Mouse (Mus musculus): ENCODE data around the gene Rmdn2.
A peak's percentile ranks its signal among the peaks of the same experiment; 100 is the strongest.

Gene Rmdn2

GRCm38 (mm10) chr17:79611545-79611944 is at the start of gene Rmdn2:
Gene Rmdn2, plus strand, starts transcription at chr17:79611863.
- DNase-seq (ENCODE audit: low read depth, low spot score), result no peak

- DNase-seq (ENCODE audit: low read depth, low spot score), result no peak
Measured at GRCm38 (mm10) chr17:79563067-79563620, 48.5 kb upstream of the Rmdn2 start.

GRCm38 (mm10) chr17:79563721-79564120 is 47.9 kb upstream of the Rmdn2 start:
- DNase-seq (ENCODE audit: low read depth, low spot score), result peak; percentile 50

- DNase-seq (ENCODE audit: low read depth, low spot score), result no peak
Measured at GRCm38 (mm10) chr17:79565241-79565961, 46.3 kb upstream of the Rmdn2 start.

GRCm38 (mm10) chr17:79568401-79568800 is 43.3 kb upstream of the Rmdn2 start:
- no peak for DNase-seq (ENCODE audit: low read depth, low spot score)

GRCm38 (mm10) chr17:79578328-79578727 is 33.3 kb upstream of the Rmdn2 start:
- no peak for DNase-seq (ENCODE audit: low read depth, low spot score)

- DNase-seq (ENCODE audit: low read depth, low spot score), result peak; percentile 85
Measured at GRCm38 (mm10) chr17:79580264-79580920, 31.3 kb upstream of the Rmdn2 start.

- DNase-seq (ENCODE audit: low read depth, low spot score), result no peak
Measured at GRCm38 (mm10) chr17:79583466-79583865, 28.2 kb upstream of the Rmdn2 start.

GRCm38 (mm10) chr17:79584246-79584800 is 27.3 kb upstream of the Rmdn2 start:
- no peak for DNase-seq (ENCODE audit: low read depth, low spot score)

- DNase-seq (ENCODE audit: low read depth, low spot score), result no peak
Measured at GRCm38 (mm10) chr17:79589913-79590312, 21.8 kb upstream of the Rmdn2 start.

- DNase-seq (ENCODE audit: low read depth, low spot score), result no peak
Measured at GRCm38 (mm10) chr17:79595996-79596395, 15.7 kb upstream of the Rmdn2 start.

- DNase-seq (ENCODE audit: low read depth, low spot score), result no peak
Measured at GRCm38 (mm10) chr17:79598151-79598550, 13.5 kb upstream of the Rmdn2 start.

- peak; percentile 73 for DNase-seq (ENCODE audit: low read depth, low spot score)
Measured at GRCm38 (mm10) chr17:79598596-79599577, 12.8 kb upstream of the Rmdn2 start.

GRCm38 (mm10) chr17:79600108-79600507 is 11.6 kb upstream of the Rmdn2 start:
- no peak for DNase-seq (ENCODE audit: low read depth, low spot score)

- DNase-seq (ENCODE audit: low read depth, low spot score), result no peak
Measured at GRCm38 (mm10) chr17:79602381-79602780, 9.3 kb upstream of the Rmdn2 start.

- DNase-seq (ENCODE audit: low read depth, low spot score), result no peak
Measured at GRCm38 (mm10) chr17:79603427-79603826, 8.2 kb upstream of the Rmdn2 start.

GRCm38 (mm10) chr17:79605794-79606193 is 5.9 kb upstream of the Rmdn2 start:
- DNase-seq (ENCODE audit: low read depth, low spot score), result no peak

- DNase-seq (ENCODE audit: low read depth, low spot score), result no peak
Measured at GRCm38 (mm10) chr17:79609697-79610096, 2.0 kb upstream of the Rmdn2 start.

GRCm38 (mm10) chr17:79610163-79610755 is 1.4 kb upstream of the Rmdn2 start:
- DNase-seq (ENCODE audit: low read depth, low spot score), result no peak

- DNase-seq (ENCODE audit: low read depth, low spot score), result peak; percentile 50
Measured at GRCm38 (mm10) chr17:79614691-79615588, 3.3 kb downstream of the Rmdn2 start.

Data from mesoderm, embryonic 11.5 days (tissue).